Mouse (Mus musculus) embryo, embryonic 11 days (tissue): Measurements from ENCODE around the gene Fabp2.
"Not testable (repeated sequence)": the region's sequence is repeated elsewhere in the genome, so short reads cannot be mapped to it uniquely, and the experiment has no call there.

Experiments
- DNase-seq: peaks from one replicate; pipeline ENCODE4 v3.0.0-alpha.2; 2015

The Fabp2 gene

DNA sequence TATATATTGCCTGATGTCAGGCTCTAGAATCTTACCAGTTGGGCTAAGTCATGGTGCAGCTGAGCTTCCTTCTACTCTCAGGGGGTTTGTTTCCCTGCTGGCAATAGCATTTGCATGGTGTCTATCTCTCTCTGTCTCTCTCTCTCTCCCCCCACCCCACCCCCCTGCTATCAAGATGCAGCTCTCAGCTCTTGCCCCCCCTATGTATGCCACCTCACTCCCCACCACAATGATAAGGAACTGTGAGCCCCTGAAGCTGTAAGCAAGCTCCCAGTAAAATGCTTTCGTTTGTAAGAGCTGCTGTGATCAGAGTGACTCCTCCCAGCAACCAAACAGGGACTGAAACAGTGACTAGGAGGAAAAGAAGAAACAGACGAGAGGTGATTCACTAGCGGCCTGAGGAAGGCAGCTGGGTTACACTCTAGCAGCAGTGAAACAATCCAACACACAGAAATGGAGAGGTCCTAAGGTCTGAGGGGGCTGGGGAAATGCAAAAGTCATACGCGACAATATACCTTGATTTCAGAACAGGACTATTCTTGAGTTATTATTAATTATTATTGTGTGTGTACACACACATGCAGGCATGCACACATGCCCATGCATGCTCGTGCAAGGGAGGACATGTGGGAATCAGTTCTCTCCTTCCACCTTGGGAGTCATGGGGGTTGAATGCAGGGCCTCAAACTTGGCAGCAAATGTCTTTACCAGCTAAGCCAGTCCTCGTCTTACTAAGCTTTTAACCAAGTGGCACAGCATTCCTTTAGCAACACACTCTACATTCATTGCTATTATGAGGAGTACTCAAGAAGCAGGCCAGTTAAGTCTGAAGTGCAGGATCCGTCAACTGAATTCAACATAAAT, 25.9 kb downstream of the Fabp2 start:
- DNase-seq = no peak

DNA sequence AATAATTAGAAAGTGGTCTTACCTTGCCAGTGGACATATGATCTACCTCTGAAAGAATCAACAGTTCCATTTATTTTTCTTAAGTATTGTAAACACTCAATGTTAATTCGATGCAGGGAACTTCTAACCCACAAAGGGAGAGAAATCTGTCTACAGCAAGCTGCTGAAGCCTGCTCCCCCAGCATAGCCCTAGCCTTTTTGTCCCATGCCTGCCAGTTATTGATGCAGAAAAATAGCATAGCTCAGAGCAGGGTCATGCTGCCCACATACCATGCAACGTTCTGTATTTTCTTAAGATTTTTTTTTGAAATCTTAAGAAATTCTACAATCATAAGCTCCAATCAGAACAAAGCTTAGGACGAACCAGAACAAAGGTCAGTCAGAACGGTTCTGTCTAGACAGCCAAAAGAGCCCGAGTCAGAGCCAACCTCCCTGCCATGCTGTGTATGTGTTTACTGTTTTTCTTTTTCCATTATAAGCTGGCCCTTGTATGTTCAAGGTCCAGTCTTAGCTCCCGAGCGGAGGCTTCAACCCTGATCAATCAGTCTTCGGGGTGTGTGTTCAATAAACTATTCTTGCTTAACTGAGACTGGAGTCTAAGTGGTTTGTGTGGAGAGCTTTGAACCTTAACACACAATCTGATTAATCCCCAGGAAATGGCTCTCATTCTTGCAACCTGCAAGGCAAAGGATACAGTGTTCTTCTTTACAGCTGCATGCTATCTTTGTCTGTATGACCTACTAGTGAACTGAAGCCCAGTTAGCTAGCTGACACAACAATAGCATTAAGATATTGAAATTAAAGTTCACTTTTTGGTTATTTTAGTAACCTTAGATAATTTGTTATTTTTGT, 27.0 kb downstream of the Fabp2 start:
- DNase-seq = no peak

DNA sequence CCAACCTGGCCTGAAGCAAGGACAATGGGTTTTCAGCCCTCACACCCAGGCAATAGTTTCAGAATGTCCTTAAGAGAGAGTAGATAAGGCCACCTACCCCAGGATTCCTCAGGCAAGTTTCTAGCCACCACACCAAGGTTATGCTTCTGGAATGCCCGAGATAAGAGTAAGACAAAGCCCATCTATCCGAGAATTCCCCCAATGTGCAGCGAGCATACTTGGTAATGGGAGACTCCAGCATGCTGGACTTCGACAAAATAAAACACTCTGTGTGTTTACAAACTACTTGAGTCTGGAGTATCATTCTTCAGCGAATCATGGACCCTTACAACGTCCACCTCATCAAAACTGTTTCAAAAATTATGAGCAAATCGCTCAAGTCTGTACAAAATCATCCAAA, 28.3 kb downstream of the Fabp2 start:
- no peak for DNase-seq

DNA sequence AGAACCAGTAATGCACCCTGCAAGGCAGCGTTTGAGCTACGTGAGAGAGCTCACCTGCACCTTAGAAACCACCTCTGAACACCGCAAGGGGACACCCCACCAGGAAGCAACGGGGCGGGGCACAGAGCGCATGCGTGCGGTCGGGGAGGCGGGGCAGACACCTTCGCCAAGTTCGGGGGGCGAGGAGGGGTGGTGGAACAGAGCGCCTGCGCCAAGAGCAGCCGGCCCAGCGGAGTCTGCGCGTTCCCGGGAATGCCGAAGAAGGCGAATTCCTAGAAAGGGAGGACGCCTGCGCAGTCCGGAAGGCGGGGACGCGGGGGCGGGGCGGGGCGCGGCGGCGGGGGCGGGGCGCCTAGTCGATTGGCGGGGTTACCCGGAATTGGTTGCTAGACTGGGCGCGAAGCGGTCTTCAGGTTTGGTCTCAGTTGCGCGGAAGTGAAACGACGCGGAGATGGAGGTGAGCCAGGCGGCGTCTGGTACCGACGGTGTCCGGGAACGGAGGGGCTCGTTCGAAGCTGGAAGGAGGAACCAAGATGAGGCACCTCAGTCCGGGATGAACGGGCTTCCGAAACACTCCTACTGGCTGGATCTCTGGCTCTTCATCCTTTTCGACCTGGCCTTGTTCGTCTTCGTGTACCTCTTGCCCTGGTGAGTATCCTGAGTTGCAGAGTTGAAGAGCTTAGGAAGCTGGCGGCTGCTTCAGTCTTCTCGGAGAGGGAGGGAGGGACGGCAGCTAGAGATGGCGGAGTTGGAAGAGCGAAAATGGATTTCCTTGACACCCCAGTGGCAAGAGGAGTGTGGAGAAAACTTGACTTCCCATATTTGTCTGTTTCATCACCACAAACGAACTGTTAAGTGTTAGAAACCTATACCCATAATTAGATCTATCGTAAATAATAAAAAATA, 29.4 kb downstream of the Fabp2 start, which contains the start of gene 1810037I17Rik:
Gene 1810037I17Rik, plus strand, starts transcription at position 195 of the 906 bp plus-strand sequence.
- peak; percentile 97 for DNase-seq

DNA sequence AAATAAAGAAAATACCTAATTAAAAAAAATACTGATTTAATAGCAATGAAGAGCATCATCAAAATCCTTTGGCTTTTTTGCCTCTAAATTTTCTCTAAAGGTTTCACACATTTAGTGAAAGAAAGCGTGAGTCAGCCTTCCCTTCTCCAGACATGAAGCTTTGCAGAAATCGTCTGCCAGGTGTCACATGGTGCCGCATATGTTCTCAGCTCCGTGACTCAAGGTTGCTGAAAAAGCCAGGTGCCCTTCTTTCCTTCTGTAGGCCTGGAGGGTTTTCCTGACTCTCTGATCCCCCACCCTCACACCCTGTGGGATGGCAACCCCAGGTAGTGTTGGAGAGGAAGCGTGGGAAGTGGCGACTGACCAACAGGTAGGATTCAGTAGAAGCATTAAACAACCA, 34.9 kb downstream of the Fabp2 start:
- no peak for DNase-seq

DNA sequence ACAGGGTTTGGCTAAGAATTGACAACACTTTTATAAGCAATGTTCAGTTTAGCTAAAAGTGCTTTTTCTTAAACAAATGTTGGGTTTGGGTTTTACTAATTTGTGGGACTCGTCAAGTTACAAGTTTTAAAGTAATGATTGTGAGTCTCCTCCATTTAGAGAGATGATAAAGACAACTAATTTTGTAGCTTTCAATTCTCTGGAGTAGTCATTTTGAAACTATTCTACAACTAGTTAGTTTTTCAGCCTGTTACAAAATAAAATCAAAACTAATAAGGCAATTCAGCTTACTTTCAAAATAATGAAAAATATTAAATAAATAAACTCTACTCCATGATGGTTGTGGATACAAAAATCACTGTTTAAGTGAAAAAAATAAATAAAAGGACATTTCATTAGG, 37.6 kb downstream of the Fabp2 start:
- no peak for DNase-seq

DNA sequence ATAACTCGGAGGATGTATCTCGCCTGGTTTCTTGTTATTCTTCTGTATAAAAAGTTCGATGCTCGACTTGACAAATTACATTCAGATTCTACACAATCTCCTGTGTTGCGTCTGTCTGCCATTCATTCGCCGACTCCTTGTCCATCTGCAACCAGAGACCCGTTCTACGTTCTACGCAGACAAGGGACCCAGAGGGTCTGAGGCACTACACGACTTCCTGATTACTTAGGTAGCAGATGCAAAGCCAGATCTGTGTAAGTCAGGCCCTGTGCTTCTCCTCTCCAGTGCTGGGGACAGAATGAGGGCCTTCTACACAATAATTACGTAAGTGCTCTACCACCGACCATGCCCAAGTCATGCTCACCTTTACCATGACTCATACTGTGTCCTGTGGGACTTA, 42.3 kb downstream of the Fabp2 start:
- DNase-seq = not testable (repeated sequence)

DNA sequence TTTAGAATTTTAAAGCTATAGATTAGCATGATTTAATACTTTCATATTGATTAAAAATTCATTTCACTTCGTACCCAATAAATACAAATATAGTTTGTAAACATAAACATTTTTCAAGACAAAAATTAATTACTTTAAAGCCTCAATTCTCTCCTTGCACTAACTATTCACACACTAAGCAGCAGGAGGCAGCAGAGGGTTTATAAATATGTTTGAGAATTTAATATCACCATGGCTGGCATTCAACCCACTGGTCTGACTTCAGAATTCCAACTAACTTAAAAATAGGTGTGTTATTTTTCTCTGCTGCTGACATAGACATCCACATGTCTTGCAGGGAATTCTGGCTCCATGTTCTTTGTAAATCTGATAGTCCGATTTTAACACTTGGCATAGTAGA, 44.3 kb downstream of the Fabp2 start:
- DNase-seq = peak; percentile 73

DNA sequence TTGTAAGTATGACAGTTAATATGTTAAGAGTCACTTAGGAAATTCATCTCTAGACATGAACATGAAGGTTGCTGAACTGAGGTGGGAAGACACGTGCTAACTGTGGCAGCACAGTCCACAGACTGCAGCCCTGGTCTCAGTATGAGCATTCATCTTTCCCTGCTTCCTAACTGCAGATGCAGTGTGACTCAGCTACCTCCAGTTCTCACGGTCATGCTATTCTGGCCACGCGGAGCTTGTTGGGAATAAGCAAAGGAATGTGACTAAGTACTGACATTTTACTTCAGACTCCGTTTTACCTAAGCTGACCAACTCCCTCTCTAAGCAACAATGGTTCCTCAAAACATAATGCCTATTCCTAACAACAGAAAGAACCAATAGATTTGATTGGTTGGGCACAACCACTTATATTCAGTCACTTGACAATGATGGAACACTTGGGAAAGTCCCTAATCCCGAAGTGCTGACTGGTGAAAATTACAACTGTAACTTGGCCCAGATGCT, 48.6 kb downstream of the Fabp2 start:
- no peak for DNase-seq
